Mouse (Mus musculus): ENCODE data around the gene Lrrc75a.

Lrrc75a gene

GRCm38 (mm10) chr11:62645732-62646494 is 2.4 kb downstream of the Lrrc75a start:
- peak in 1 of 2 experiments; percentile 8 for DNase-seq (ENCODE audit: low spot score in 2 of 2)

GRCm38 (mm10) chr11:62645337-62645675 is 3.0 kb downstream of the Lrrc75a start:
- DNase-seq (ENCODE audit: low spot score in 2 of 2), result no peak

- DNase-seq (ENCODE audit: low spot score in 2 of 2), result no peak
Observed at GRCm38 (mm10) chr11:62644602-62645336, 3.6 kb downstream of the Lrrc75a start.

- DNase-seq (ENCODE audit: low spot score in 2 of 2), result no peak
Observed at GRCm38 (mm10) chr11:62643681-62644363, 4.5 kb downstream of the Lrrc75a start.

DNA sequence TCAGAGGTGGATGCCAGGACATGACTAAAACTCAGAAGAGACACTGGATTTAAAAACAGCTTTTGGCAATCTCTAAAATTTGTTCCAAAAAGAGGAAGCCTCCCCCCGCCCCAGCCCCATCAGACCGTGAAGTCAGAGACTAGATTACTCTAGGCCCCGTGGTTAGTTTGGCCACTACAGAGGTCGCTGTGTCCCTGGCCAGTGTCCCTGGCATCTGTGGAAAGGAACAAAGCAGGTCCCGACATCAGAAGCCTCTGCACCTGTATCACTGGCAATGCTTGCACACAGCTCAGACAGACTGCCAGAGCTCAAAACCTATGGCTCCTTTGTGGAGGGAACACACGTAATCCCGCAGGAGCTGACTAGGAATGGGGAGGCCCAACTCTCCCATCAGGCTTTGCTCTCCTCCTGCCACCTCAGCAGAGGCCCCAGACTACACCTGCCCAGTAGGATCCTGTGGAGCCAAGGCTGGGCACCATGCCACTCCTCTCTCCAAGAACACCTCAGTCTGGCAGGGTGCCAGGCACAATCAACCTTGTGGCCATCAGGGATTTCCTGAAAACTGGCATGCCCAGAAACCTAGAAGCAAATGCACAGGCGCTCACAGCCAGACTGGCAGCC is 5.2 kb downstream of the Lrrc75a start:
- DNase-seq (ENCODE audit: low spot score in 2 of 2), result no peak

DNA sequence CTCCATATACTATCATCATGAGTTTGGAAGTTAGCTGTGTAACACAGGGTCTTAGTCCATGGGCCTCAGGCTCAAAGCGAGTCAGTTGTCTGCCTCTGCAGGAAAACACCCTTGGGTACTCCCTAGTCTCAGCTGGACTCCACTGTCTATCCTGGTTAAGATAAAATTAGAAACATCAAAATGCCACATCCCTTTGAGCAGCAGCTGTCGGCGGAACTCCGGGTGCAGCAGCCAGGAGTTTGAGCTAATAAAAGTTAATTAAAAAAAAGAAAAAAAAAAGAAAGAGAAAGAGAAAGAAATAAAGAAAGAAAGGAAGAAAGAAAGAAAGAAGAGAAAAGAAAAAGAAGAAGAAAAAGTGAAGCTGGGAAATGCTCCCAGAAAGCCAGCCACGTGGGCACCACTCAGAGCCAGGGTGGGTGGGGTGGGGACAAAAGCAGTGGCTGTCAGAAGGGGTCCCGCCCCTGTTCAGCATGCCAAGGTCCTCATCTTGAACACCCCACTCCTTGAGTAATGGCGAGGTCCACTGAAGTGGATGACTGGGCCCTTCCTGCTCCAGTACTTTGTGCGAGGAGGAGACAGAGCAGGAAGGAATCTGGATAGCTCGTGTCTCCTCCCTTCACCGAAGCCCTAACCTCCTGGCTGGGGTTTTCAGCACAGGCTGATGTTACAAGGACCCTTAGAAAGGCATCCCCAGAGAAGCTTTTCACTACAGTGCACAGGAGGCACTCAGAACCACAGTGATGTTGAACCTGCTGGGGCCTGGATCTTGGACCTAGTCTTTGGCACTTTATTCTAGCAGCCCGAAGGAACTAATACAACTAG is 6.1 kb downstream of the Lrrc75a start:
- no peak for DNase-seq (ENCODE audit: low spot score in 2 of 2)

DNA sequence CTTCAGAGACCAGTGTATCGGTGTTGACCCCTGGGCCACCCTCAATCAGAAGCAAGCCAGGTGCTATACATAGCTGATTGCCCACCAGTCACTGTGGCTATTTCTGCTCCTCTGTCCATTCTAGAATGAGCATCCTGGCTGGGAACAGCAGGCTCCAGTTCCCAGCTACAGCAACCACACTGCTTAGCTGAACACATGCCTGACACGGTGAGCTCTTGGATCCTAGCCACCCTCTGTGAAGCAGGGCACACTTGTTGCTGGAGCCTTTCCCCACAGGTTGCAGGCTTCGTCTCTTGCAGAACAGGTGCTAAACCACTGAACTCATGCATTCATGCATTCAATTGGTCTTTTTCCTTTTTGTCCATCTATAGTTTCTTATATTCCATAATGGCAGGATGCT is 7.9 kb downstream of the Lrrc75a start:
- no peak for DNase-seq (ENCODE audit: low spot score in 2 of 2)

DNA sequence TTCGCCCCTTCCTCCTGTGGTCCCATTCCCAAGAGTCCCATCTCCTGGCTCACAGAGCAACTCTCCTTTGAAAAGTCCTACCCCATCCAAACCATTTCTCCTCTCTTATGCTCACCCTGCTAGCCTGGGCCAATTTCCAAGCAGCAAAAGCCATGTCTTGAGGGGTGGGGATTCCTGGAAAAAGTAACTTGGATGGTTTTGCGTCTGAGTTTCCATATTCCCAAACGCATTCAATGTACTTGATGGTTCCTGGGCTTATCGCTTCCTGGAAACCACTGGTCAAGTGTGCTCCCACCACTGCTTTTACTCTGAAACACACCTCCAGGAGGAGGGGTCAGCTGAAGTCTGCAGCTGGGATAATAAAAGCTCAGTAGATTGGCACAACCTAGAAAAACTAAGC is 9.9 kb downstream of the Lrrc75a start:
- DNase-seq (ENCODE audit: low spot score in 2 of 2), result no peak

- DNase-seq (ENCODE audit: low spot score in 2 of 2), result no peak
Observed at GRCm38 (mm10) chr11:62637806-62638205, 10.5 kb downstream of the Lrrc75a start.

GRCm38 (mm10) chr11:62637401-62637800 is 10.9 kb downstream of the Lrrc75a start:
- no peak for DNase-seq (ENCODE audit: low spot score in 2 of 2)

DNA sequence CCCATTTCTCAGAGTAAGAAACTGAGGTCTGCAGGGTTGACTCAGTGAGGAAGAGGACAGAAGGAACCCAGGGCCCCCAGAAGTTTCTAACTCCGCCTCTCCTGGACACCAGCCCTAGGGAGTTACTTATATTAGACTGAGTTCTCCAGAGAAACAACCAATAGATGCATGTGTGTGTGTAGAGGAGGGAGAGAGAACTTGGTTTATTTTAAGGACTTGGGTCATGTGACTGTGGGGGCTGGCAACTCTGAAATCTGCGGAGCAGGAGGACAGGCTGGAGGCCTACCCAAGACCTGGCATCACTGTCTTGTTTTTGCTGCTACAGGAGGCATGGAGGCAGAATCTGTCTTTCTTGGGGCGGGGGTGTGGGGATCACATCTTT is 11.5 kb downstream of the Lrrc75a start:
- DNase-seq (ENCODE audit: low spot score in 2 of 2), result no peak

GRCm38 (mm10) chr11:62636105-62636839 is 12.1 kb downstream of the Lrrc75a start:
- no peak for DNase-seq (ENCODE audit: low spot score in 2 of 2)

DNA sequence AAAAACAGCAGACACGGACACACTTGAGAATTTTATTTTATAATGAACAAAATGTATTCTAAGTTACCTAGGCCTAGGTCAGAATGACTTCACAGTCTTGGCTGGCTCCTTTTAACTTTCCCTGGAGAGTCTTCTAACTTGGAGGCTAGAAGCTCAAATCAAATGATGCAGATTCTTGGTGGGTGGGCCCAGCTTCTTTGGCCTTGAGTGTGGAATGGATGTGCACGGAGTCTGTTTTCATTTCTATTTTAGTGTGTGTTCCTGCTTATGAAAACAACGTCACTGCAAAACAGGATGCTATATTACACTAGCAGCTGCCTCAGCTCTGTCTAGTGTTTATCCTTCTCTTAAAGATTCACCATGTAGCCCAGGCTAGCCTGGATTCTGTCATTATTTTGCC is 12.9 kb downstream of the Lrrc75a start:
- no peak for DNase-seq (ENCODE audit: low spot score in 2 of 2)

GRCm38 (mm10) chr11:62631138-62631537 is 17.2 kb downstream of the Lrrc75a start:
- no peak for DNase-seq (ENCODE audit: low spot score in 2 of 2)

- no peak for DNase-seq (ENCODE audit: low spot score in 2 of 2)
Observed at GRCm38 (mm10) chr11:62630225-62630821, 18.0 kb downstream of the Lrrc75a start.

DNA sequence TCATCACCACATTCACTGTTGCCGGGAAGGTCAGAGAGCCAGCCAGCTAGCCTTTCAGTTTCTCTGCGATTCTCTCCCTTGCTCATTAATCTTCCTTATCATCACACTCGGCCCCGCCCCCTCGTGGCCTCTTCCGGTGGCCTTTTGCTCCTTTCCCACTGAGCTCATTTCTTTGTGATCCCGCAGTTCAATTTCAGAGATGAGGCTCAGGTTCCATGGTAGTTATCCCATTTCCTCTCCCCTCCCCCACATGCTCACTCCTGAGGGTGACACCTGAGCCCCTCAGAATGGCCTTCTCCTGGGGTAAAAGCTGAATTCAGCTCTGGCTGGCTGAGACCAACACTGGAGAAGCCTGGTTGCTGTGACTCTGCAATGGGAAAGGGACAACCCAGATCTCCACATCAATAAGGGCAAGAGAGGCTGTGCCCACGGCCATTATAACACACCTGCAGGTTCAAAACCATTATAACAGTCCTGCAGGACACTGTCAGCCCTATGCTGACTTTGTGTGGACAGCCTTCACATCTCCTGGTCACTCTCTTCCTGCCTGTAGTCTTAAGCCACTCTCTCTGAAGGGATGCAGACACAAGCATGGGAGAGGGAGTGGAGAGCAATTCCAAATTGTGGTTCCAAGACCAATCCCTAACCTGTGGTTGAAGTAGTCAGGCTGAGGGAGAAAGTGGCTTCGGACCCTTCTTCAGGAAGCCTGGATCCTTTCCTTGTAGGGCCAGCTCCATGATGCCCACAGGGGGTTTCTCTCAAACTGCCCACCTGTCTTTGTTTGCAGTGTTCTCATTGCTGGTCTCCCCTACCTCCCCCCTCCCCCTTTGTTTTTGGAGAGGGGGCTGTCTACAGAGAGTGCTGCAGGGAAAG is 18.7 kb downstream of the Lrrc75a start:
- no peak for DNase-seq (ENCODE audit: low spot score in 2 of 2)

DNA sequence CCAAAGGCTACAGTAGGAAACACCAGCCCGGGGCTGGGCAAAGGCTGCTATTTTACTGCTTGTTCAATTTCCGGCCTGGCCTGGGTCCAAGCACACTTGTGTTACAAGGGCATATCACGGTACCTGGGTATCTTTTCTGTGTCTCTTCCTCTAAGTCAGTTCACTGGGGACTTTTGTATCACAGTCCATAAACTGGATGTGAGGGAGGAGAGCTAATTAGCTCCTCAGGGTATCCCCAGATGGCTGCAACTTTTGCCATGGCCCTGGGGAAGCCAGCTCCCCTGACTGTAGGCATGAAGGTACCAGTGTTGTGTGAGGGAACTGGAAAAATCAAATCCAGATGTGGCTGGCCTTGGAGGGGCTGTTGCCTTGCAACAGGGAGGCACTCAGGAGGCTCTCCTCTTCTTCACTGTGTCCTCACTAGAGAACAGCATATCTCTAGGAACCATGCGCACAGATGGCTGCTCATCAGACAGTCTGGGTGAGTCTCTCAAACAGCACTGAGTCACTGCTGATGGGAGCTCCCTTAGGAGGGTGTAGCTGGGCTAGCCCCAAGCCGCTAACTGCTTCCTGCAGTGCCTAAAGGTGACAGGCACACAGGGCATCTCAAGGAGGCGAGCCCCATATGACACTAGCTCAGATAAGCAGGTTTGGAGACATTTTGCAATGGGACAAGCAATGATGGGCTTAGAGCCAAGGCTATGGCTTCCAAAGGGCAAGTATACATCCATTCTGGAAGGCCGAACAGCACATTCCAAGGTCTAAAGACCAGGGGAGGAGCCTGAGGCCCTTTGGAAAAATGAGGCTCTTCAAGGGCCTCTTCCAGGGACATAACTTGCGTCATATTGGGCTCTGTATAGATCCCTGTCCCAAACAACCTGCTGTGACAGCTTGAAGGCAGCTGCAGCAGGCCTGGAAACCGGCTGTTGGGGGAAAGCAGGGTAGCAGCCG is 23.7 kb downstream of the Lrrc75a start:
- DNase-seq (ENCODE audit: low spot score in 2 of 2), result no peak

GRCm38 (mm10) chr11:62622850-62623249 is 25.5 kb downstream of the Lrrc75a start:
- DNase-seq (ENCODE audit: low spot score in 2 of 2), result no peak
